Mouse (Mus musculus): Measurements from ENCODE around the gene Ism1.

Gene Ism1

GRCm38 (mm10) chr2:139677809-139678274 is at the start of gene Ism1:
TSS of gene Ism1 (plus strand) at chr2:139678178.
- DNase-seq (ENCODE audit: low spot score in 2 of 2) = peak in 1 of 2 experiments; percentile 62

- no peak for DNase-seq (ENCODE audit: low spot score in 2 of 2)
Measured at GRCm38 (mm10) chr2:139628731-139629130, 49.2 kb upstream of the Ism1 start.

GRCm38 (mm10) chr2:139629653-139630052 is 48.3 kb upstream of the Ism1 start:
- DNase-seq (ENCODE audit: low spot score in 2 of 2) = no peak

- DNase-seq (ENCODE audit: low spot score in 2 of 2) = no peak
Measured at GRCm38 (mm10) chr2:139634506-139634905, 43.5 kb upstream of the Ism1 start.

GRCm38 (mm10) chr2:139637861-139638260 is 40.1 kb upstream of the Ism1 start:
- DNase-seq (ENCODE audit: low spot score in 2 of 2) = no peak

GRCm38 (mm10) chr2:139641757-139642385 is 36.1 kb upstream of the Ism1 start:
- DNase-seq (ENCODE audit: low spot score in 2 of 2) = no peak

- no peak for DNase-seq (ENCODE audit: low spot score in 2 of 2)
Measured at GRCm38 (mm10) chr2:139649518-139649917, 28.5 kb upstream of the Ism1 start.

- no peak for DNase-seq (ENCODE audit: low spot score in 2 of 2)
Measured at GRCm38 (mm10) chr2:139656750-139657149, 21.2 kb upstream of the Ism1 start.

- no peak for DNase-seq (ENCODE audit: low spot score in 2 of 2)
Measured at GRCm38 (mm10) chr2:139671838-139672237, 6.1 kb upstream of the Ism1 start.

GRCm38 (mm10) chr2:139672371-139672770 is 5.6 kb upstream of the Ism1 start:
- no peak for DNase-seq (ENCODE audit: low spot score in 2 of 2)

GRCm38 (mm10) chr2:139677065-139677762 is 764 bp upstream of the Ism1 start:
- peak; percentile 31 to 73 for DNase-seq (ENCODE audit: low spot score in 2 of 2)

- DNase-seq (ENCODE audit: low spot score in 2 of 2) = peak; percentile 32 to 59
Measured at GRCm38 (mm10) chr2:139678275-139679140, 530 bp downstream of the Ism1 start.

GRCm38 (mm10) chr2:139682540-139682939 is 4.6 kb downstream of the Ism1 start:
- no peak for DNase-seq (ENCODE audit: low spot score in 2 of 2)

- DNase-seq (ENCODE audit: low spot score in 2 of 2) = no peak
Measured at GRCm38 (mm10) chr2:139689442-139690003, 11.5 kb downstream of the Ism1 start.

- DNase-seq (ENCODE audit: low spot score in 2 of 2) = no peak
Measured at GRCm38 (mm10) chr2:139693521-139693920, 15.5 kb downstream of the Ism1 start.

GRCm38 (mm10) chr2:139694638-139695037 is 16.7 kb downstream of the Ism1 start:
- DNase-seq (ENCODE audit: low spot score in 2 of 2) = no peak

GRCm38 (mm10) chr2:139696578-139696977 is 18.6 kb downstream of the Ism1 start:
- no peak for DNase-seq (ENCODE audit: low spot score in 2 of 2)

GRCm38 (mm10) chr2:139700609-139701008 is 22.6 kb downstream of the Ism1 start:
- DNase-seq (ENCODE audit: low spot score in 2 of 2) = no peak

- DNase-seq (ENCODE audit: low spot score in 2 of 2) = no peak
Measured at GRCm38 (mm10) chr2:139704951-139705350, 27.0 kb downstream of the Ism1 start.

GRCm38 (mm10) chr2:139708194-139708899 is 30.4 kb downstream of the Ism1 start:
- no peak for DNase-seq (ENCODE audit: low spot score in 2 of 2)

- DNase-seq (ENCODE audit: low spot score in 2 of 2) = no peak
Measured at GRCm38 (mm10) chr2:139711640-139712039, 33.7 kb downstream of the Ism1 start.
